ENCODE assay signal across 9 mouse cellular contexts in genomic region chr8:38818163-38818562, GRCm38 (mm10).
A peak's percentile ranks its signal among the peaks of the same experiment; 100 is the strongest.
DNase-seq lines count a peak whose midpoint lies in the region; ATAC-seq lines count a peak whose summit lies in the region.
"Had no signal": no experiment of that assay in that cellular context is flagged by ENCODE, and none has a peak within 500 bp of the region (broad histone marks: within the 10 kb centered on the region; RNA-seq: fewer than 3 reads in every experiment).

No protein-coding gene starts in this region.

- no peak overlapping the region for H3K9ac ChIP-seq in forebrain, embryonic 12.5 days

- no peaks in the 10 kb centered on the region for H3K4me1 ChIP-seq in forebrain, embryonic 12.5 days
- H3K4me1 ChIP-seq in forebrain, embryonic 10.5 days = no peaks in the 10 kb centered on the region
- no peaks in the 10 kb centered on the region for H3K4me1 ChIP-seq in embryonic facial prominence, embryonic 10.5 days
- no peaks in the 10 kb centered on the region for H3K4me1 ChIP-seq in limb, embryonic 10.5 days

- no peak overlapping the region for H3K27ac ChIP-seq in forebrain, embryonic 12.5 days
- H3K27ac ChIP-seq in forebrain, embryonic 10.5 days = no peak overlapping the region
- no peak overlapping the region for H3K27ac ChIP-seq in embryonic facial prominence, embryonic 10.5 days (replicated peaks)
- no peak overlapping the region for H3K27ac ChIP-seq in limb, embryonic 10.5 days
- H3K27ac ChIP-seq: macrophage had no signal

- no peak for DNase-seq in forebrain, embryonic 10.5 days (ENCODE audit: extremely low spot score, low spot score)
- peak; percentile 39 for DNase-seq in right cerebral cortex, adult 18-20 months
- DNase-seq in right cerebral cortex, postnatal 25 days = no peak
- peak; percentile 23 for DNase-seq in embryonic facial prominence, embryonic 10.5 days (ENCODE audit: low spot score)
- DNase-seq in limb, embryonic 10.5 days (ENCODE audit: low spot score) = peak; percentile 30
- DNase-seq in spleen, postnatal 14 days (ENCODE audit: low spot score in 2 of 2) = no peak
- no peak for DNase-seq in B cell, adult 2 months

- no peaks in the 10 kb centered on the region for H3K27me3 ChIP-seq in forebrain, embryonic 12.5 days
- no peaks in the 10 kb centered on the region for H3K27me3 ChIP-seq in forebrain, embryonic 10.5 days (ENCODE audit: poor library complexity, severe bottlenecking)
- H3K27me3 ChIP-seq in embryonic facial prominence, embryonic 10.5 days (replicated peaks; ENCODE audit: low read depth, poor library complexity, severe bottlenecking) = no peaks in the 10 kb centered on the region
- H3K27me3 ChIP-seq in limb, embryonic 10.5 days (ENCODE audit: low read depth, poor library complexity, severe bottlenecking) = no peaks in the 10 kb centered on the region

- 0 out of 2 replicates have a peak, but pooled peaks have one; percentile 30 for ATAC-seq in forebrain, embryonic 12.5 days (ENCODE audit: low FRiP score)

- no peaks in the 10 kb centered on the region for H3K36me3 ChIP-seq in forebrain, embryonic 12.5 days (replicated peaks)
- no peaks in the 10 kb centered on the region for H3K36me3 ChIP-seq in forebrain, embryonic 10.5 days (replicated peaks)
- H3K36me3 ChIP-seq in embryonic facial prominence, embryonic 10.5 days (replicated peaks) = no peaks in the 10 kb centered on the region
- H3K36me3 ChIP-seq in limb, embryonic 10.5 days = no peaks in the 10 kb centered on the region

- H3K9me3 ChIP-seq in forebrain, embryonic 12.5 days = no peaks in the 10 kb centered on the region
- H3K9me3 ChIP-seq in forebrain, embryonic 10.5 days = no peaks in the 10 kb centered on the region
- H3K9me3 ChIP-seq in embryonic facial prominence, embryonic 10.5 days = no peaks in the 10 kb centered on the region
- no peaks in the 10 kb centered on the region for H3K9me3 ChIP-seq in limb, embryonic 10.5 days (replicated peaks)

- no peak overlapping the region for H3K4me3 ChIP-seq in forebrain, embryonic 12.5 days (replicated peaks)
- H3K4me3 ChIP-seq in forebrain, embryonic 10.5 days = no peak overlapping the region
- no peak overlapping the region for H3K4me3 ChIP-seq in embryonic facial prominence, embryonic 10.5 days
- no peak overlapping the region for H3K4me3 ChIP-seq in limb, embryonic 10.5 days

- 32% methylated on average over 1 of the region's 1 CpGs for WGBS in forebrain, embryonic 12.5 days
- WGBS in forebrain, embryonic 10.5 days = 37% methylated on average over 1 of the region's 1 CpGs
- WGBS in embryonic facial prominence, embryonic 10.5 days = 35% methylated on average over 1 of the region's 1 CpGs
- WGBS in limb, embryonic 10.5 days = 48% methylated on average over 1 of the region's 1 CpGs

- no peak overlapping the region for H3K4me2 ChIP-seq in forebrain, embryonic 12.5 days

Comparison
In these comparisons a context has a peak if more than half of its experiments do, and no peak if none do; other contexts are left out.
1. DNase-seq: peak in right cerebral cortex, adult 18-20 months (single experiment), embryonic facial prominence, embryonic 10.5 days (single experiment) and limb, embryonic 10.5 days (single experiment); none in forebrain, embryonic 10.5 days (single experiment), right cerebral cortex, postnatal 25 days (single experiment), spleen, postnatal 14 days (0 of 2) and B cell, adult 2 months (0 of 2).